Mouse (Mus musculus): Measurements from ENCODE around the gene Ogfr.

DNA sequence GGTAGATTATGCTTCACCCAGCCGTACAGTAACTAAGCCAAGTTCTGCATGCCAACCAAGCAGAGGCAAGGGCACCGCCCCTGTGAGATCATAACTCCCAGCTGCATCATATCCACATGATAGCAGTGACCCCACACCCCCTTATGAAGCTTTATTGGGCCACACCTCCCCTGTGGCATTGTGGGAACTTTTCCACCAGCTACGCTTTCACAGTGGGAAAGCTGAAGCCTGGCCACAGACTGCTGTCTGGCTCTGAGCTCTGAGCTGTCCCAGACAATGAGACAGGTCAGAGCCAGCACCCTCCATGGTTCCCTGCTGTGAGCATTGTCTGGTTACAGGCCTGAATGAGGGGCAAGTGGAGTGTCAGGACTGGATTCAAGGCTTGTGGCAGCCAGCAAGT lies 8.0 kb upstream of the Ogfr start, which contains the start of gene Mrgbp:
- TF ChIP-seq CTCF (IDR thresholded peaks at IDR 0.05; ENCODE audit: low read depth) (no peak), EP300 (optimal IDR thresholded peaks at IDR 0.05) (no peak)

Data from stomach, postnatal 0 days (tissue).